12 mouse cellular contexts compared by ENCODE assay signal in the genomic region with DNA sequence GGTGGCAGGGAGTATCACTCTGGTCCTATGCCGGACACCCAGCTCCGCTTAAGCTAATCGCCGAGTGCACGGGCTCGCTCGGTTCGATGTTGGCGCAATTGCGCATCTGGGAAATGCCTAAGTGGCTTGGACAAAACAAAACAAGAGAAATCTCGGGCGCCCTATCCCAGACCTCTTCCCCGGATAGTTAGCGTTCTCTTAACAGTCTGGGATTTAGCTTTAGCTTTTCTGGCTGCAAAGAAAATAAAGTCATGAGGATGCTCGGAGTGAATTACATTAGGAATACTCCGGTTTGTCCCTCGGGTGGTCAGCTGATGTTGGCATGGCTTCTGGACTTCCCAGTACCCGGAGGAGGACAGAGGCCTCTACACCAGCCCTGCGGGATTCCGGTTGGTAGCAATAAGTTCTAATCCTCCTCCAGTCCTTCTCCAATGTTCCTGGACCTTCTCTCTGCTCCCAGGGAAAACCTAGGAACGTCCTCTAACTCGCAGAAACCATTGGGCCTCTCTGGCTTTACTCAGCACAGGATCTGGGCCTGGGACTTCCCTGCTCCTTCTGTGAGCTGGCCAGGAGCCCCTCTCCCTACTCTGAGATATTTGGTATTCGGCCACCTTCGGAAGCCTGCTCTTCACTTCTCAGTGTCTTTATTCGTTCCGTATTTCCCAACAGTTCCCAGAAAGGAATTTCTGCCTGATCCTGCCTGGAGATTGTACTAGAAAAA. TPM values are rescaled to one million over a fixed set of nuclear protein-coding genes. Genes with fewer than 3 reads are reported as not detected.
DNase-seq lines count a peak whose midpoint lies in the region; ATAC-seq and TF ChIP-seq lines count a peak whose summit lies in the region.
"Had no signal": no experiment of that assay in that cellular context is flagged by ENCODE, and none has a peak within 500 bp of the region (broad histone marks: within the 10 kb centered on the region; RNA-seq: fewer than 3 reads in every experiment).

No protein-coding gene starts in this region.

- no peak for ATAC-seq in kidney, embryonic 16.5 days (ENCODE audit: low FRiP score, low TSS enrichment)
- no peak for ATAC-seq in embryonic facial prominence, embryonic 14.5 days (ENCODE audit: low read depth)
- no peak for ATAC-seq in hindbrain, embryonic 14.5 days (ENCODE audit: low FRiP score)
- no peak for ATAC-seq in midbrain, postnatal 0 days (ENCODE audit: low FRiP score)
- ATAC-seq in monocyte, adult 5-6 weeks (replicated peaks; ENCODE audit: insufficient number of reproducible peaks, low FRiP score, low TSS enrichment, poor library complexity, severe bottlenecking), result no peak

- H3K4me2 ChIP-seq in kidney, embryonic 16.5 days (replicated peaks; ENCODE audit: low read depth, low read length), result peak overlapping the region; percentile 24; the same call in 1 of the 2 replicates
- peak overlapping the region; percentile 45 for H3K4me2 ChIP-seq in embryonic facial prominence, embryonic 14.5 days (ENCODE audit: low read depth, low read length)
- no peak overlapping the region for H3K4me2 ChIP-seq in hindbrain, embryonic 14.5 days (replicated peaks)
- peak overlapping the region; percentile 38; the same call in 1 of the 2 replicates for H3K4me2 ChIP-seq in midbrain, postnatal 0 days (ENCODE audit: low read depth, low read length, poor library complexity, severe bottlenecking)

- no peak overlapping the region for H3K27ac ChIP-seq in kidney, embryonic 16.5 days (ENCODE audit: low read length)
- no peak overlapping the region for H3K27ac ChIP-seq in embryonic facial prominence, embryonic 14.5 days (replicated peaks; ENCODE audit: low read depth, low read length)
- no peak overlapping the region for H3K27ac ChIP-seq in hindbrain, embryonic 14.5 days
- no peak overlapping the region for H3K27ac ChIP-seq in midbrain, postnatal 0 days (ENCODE audit: low read depth, low read length)

- H3K9ac ChIP-seq in kidney, embryonic 16.5 days (replicated peaks; ENCODE audit: low read length), result no peak overlapping the region
- 0 out of 2 replicates have a peak overlapping the region, but pooled peaks have one; percentile 34 for H3K9ac ChIP-seq in embryonic facial prominence, embryonic 14.5 days (ENCODE audit: low read depth, low read length)
- no peak overlapping the region for H3K9ac ChIP-seq in hindbrain, embryonic 14.5 days
- H3K9ac ChIP-seq in midbrain, postnatal 0 days (replicated peaks; ENCODE audit: low read length, poor library complexity, severe bottlenecking), result no peak overlapping the region

- no peaks in the 10 kb centered on the region for H3K9me3 ChIP-seq in kidney, embryonic 16.5 days (ENCODE audit: low read length)
- H3K9me3 ChIP-seq in embryonic facial prominence, embryonic 14.5 days (ENCODE audit: control insufficient read depth, low read length), result no peaks in the 10 kb centered on the region
- H3K9me3 ChIP-seq in hindbrain, embryonic 14.5 days (ENCODE audit: control insufficient read depth, low read length), result no peaks in the 10 kb centered on the region
- no peaks in the 10 kb centered on the region for H3K9me3 ChIP-seq in midbrain, postnatal 0 days (ENCODE audit: low read length)

- TF ChIP-seq CTCF in midbrain, postnatal 0 days (IDR thresholded peaks at IDR 0.05), result no peak

- H3K4me1 ChIP-seq in kidney, embryonic 16.5 days (ENCODE audit: insufficient read depth, low read length), result peaks cover 10% of the 10 kb centered on the region
- peaks cover 8% of the 10 kb centered on the region; the same call in 1 of the 2 replicates for H3K4me1 ChIP-seq in embryonic facial prominence, embryonic 14.5 days (ENCODE audit: control insufficient read depth, insufficient read depth, low read length)
- H3K4me1 ChIP-seq in hindbrain, embryonic 14.5 days (replicated peaks; ENCODE audit: control insufficient read depth, insufficient read depth, low read length), result no peaks in the 10 kb centered on the region
- H3K4me1 ChIP-seq in midbrain, postnatal 0 days (ENCODE audit: insufficient read depth, low read length), result no peaks in the 10 kb centered on the region; the same call in 1 of the 2 replicates

- WGBS in kidney, embryonic 16.5 days, result 1% methylated on average over 26 of the region's 26 CpGs
- 5% methylated on average over 26 of the region's 26 CpGs for WGBS in embryonic facial prominence, embryonic 14.5 days
- under 1% methylated on average over 26 of the region's 26 CpGs for WGBS in hindbrain, embryonic 14.5 days
- 1% methylated on average over 26 of the region's 26 CpGs for WGBS in midbrain, postnatal 0 days

- peak overlapping the region; percentile 12 for H3K4me3 ChIP-seq in kidney, embryonic 16.5 days (ENCODE audit: low read length)
- peak overlapping the region; percentile 31 for H3K4me3 ChIP-seq in embryonic facial prominence, embryonic 14.5 days (ENCODE audit: low read depth, low read length)
- peak overlapping the region; percentile 14 for H3K4me3 ChIP-seq in hindbrain, embryonic 14.5 days (replicated peaks; ENCODE audit: low read length)
- peak overlapping the region; percentile 25; the same call in 1 of the 2 replicates for H3K4me3 ChIP-seq in midbrain, postnatal 0 days (ENCODE audit: low read depth, low read length)
- H3K4me3 ChIP-seq: erythroblast, embryonic 14.5 days had no signal

- H3K27me3 ChIP-seq in kidney, embryonic 16.5 days (ENCODE audit: insufficient read depth, low read length), result peaks cover 99% of the 10 kb centered on the region
- peaks cover 100% of the 10 kb centered on the region for H3K27me3 ChIP-seq in embryonic facial prominence, embryonic 14.5 days (replicated peaks; ENCODE audit: control insufficient read depth, insufficient read depth, low read length)
- peaks cover 99% of the 10 kb centered on the region for H3K27me3 ChIP-seq in hindbrain, embryonic 14.5 days (ENCODE audit: control insufficient read depth, insufficient read depth, low read length)
- peaks cover 94% of the 10 kb centered on the region for H3K27me3 ChIP-seq in midbrain, postnatal 0 days (ENCODE audit: insufficient read depth, low read length)

- H3K36me3 ChIP-seq in kidney, embryonic 16.5 days (ENCODE audit: insufficient read depth, low read length), result no peaks in the 10 kb centered on the region
- H3K36me3 ChIP-seq in embryonic facial prominence, embryonic 14.5 days (ENCODE audit: control insufficient read depth, insufficient read depth, low read length), result no peaks in the 10 kb centered on the region
- no peaks in the 10 kb centered on the region for H3K36me3 ChIP-seq in hindbrain, embryonic 14.5 days (replicated peaks; ENCODE audit: control insufficient read depth, insufficient read depth)
- no peaks in the 10 kb centered on the region for H3K36me3 ChIP-seq in midbrain, postnatal 0 days (ENCODE audit: insufficient read depth, low read length)

- DNase-seq in kidney, postnatal 14 days, result no peak
- no peak for DNase-seq in embryonic facial prominence, embryonic 14.5 days (ENCODE audit: low spot score)
- DNase-seq in hindbrain, embryonic 14.5 days (ENCODE audit: low spot score), result no peak
- no peak for DNase-seq in midbrain, postnatal 0 days (ENCODE audit: low spot score)
- DNase-seq in spleen, postnatal 4 days (ENCODE audit: low spot score in 2 of 2), result no peak
- no peak for DNase-seq in testis, postnatal 14 days (ENCODE audit: low spot score)
- DNase-seq: right cerebral cortex, postnatal 4 days had no signal

RNA-seq across cellular contexts. Expression of a gene that starts 4.9 kb away (rescaled TPM):
- polyA plus RNA-seq in kidney, embryonic 16.5 days (2015; fragmentation: Nextera tagmentation; extraction: Ambion mirVana), result not detected in 2 replicates
- 7.4 and 7.9 TPM in 2 replicates for polyA plus RNA-seq in embryonic facial prominence, embryonic 14.5 days (2014; fragmentation: Nextera tagmentation; extraction: Ambion mirVana)
- polyA plus RNA-seq in hindbrain, embryonic 14.5 days (2014; fragmentation: Nextera tagmentation; extraction: Ambion mirVana), result not detected in 2 replicates
- not detected in 2 replicates for total RNA-seq in midbrain, postnatal 0 days (2014; rRNA removed)
- polyA plus RNA-seq in midbrain, postnatal 0 days (2015; fragmentation: Nextera tagmentation; extraction: Ambion mirVana), result not detected in 2 replicates
- not detected in 3 replicates for total RNA-seq in monocyte, adult 5-6 weeks (2017)
- total RNA-seq: MEL had no signal
- polyA plus RNA-seq: erythroblast, embryonic 14.5 days; large intestine, adult 2 months had no signal

RNA-seq across cellular contexts. Expression of a gene that starts 59.0 kb away (rescaled TPM):
- 53.1 and 57.4 TPM in 2 replicates for polyA plus RNA-seq in kidney, embryonic 16.5 days (2015; fragmentation: Nextera tagmentation; extraction: Ambion mirVana)
- 38.4 and 40.7 TPM in 2 replicates for polyA plus RNA-seq in embryonic facial prominence, embryonic 14.5 days (2014; fragmentation: Nextera tagmentation; extraction: Ambion mirVana)
- 47.8 and 51.5 TPM in 2 replicates for polyA plus RNA-seq in hindbrain, embryonic 14.5 days (2014; fragmentation: Nextera tagmentation; extraction: Ambion mirVana)
- total RNA-seq in midbrain, postnatal 0 days (2014; rRNA removed), result 48.2 and 56.8 TPM in 2 replicates
- 53.4 and 53.7 TPM in 2 replicates for polyA plus RNA-seq in midbrain, postnatal 0 days (2015; fragmentation: Nextera tagmentation; extraction: Ambion mirVana)
- total RNA-seq in monocyte, adult 5-6 weeks (2017), result 14.3 to 19.8 TPM (median 16.1 TPM) in 3 replicates
